Mouse (Mus musculus) T-helper 17 cell (primary cell): Measurements from ENCODE around the gene Kif3c.
"Not testable (repeated sequence)": the region's sequence is repeated elsewhere in the genome, so short reads cannot be mapped to it uniquely, and the experiment has no call there.

ENCODE experiments used
- in situ Hi-C, 2 experiments: fragments of 300-600 bp; cut with MboI, MseI; formaldehyde crosslinking; loops; 1 replicate in 1 of 2; 2 replicates in 1 of 2; pipeline ENCODE4 v1.15.1; 2025; ENCODE audit warnings: high pct_unique_total_duplicates in 2 of 2

Gene Kif3c

GRCm38 (mm10) chr12:3366957-3367260 is 2.0 kb downstream of the Kif3c start:
- in situ Hi-C loops = loop anchor here (5.0 kb wide), 1 partner anchor 135 kb away; no protein-coding TSS in a partner anchor

GRCm38 (mm10) chr12:3368771-3369170 is 3.8 kb downstream of the Kif3c start:
- in situ Hi-C loops = loop anchor here (5.0 kb wide), 1 partner anchor 136 kb away; no protein-coding TSS in a partner anchor

GRCm38 (mm10) chr12:3370979-3371925 is 6.3 kb downstream of the Kif3c start:
- in situ Hi-C loops = no loop called here

GRCm38 (mm10) chr12:3371991-3372390 is 7.1 kb downstream of the Kif3c start:
- in situ Hi-C loops = no loop called here

- in situ Hi-C loops = no loop called here
Measured at GRCm38 (mm10) chr12:3373566-3373965, 8.6 kb downstream of the Kif3c start.

GRCm38 (mm10) chr12:3374552-3374951 is 9.6 kb downstream of the Kif3c start:
- in situ Hi-C loops = no loop called here

GRCm38 (mm10) chr12:3377190-3377589 is 12.3 kb downstream of the Kif3c start:
- in situ Hi-C loops = no loop called here

- in situ Hi-C loops = no loop called here
Measured at GRCm38 (mm10) chr12:3377755-3378154, 12.8 kb downstream of the Kif3c start.

GRCm38 (mm10) chr12:3384860-3385259 is 19.9 kb downstream of the Kif3c start:
- in situ Hi-C loops = loop anchor here in 1 of 2 experiments (10.0 kb wide), 2 partner anchors 130 to 280 kb away; no protein-coding TSS in a partner anchor

GRCm38 (mm10) chr12:3385271-3385670 is 20.3 kb downstream of the Kif3c start:
- in situ Hi-C loops = loop anchor here in 1 of 2 experiments (10.0 kb wide), 2 partner anchors 130 to 280 kb away; no protein-coding TSS in a partner anchor

- in situ Hi-C loops = loop anchor here in 1 of 2 experiments (10.0 kb wide), 2 partner anchors 131 to 281 kb away; no protein-coding TSS in a partner anchor
Measured at GRCm38 (mm10) chr12:3385940-3386339, 21.0 kb downstream of the Kif3c start.

- in situ Hi-C loops = loop anchor here in 1 of 2 experiments (10.0 kb wide), 2 partner anchors 133 to 283 kb away; no protein-coding TSS in a partner anchor
Measured at GRCm38 (mm10) chr12:3387891-3388290, 23.0 kb downstream of the Kif3c start.

- in situ Hi-C loops = loop anchor here in 1 of 2 experiments (10.0 kb wide), 2 partner anchors 135 to 285 kb away; no protein-coding TSS in a partner anchor
Measured at GRCm38 (mm10) chr12:3389394-3389793, 24.5 kb downstream of the Kif3c start.

GRCm38 (mm10) chr12:3390071-3390470 is 25.1 kb downstream of the Kif3c start:
- in situ Hi-C loops = loop anchor here in 1 of 2 experiments (5.0 kb wide), 1 partner anchor 288 kb away; no protein-coding TSS in a partner anchor

GRCm38 (mm10) chr12:3390577-3391262 is 25.8 kb downstream of the Kif3c start:
- in situ Hi-C loops = loop anchor here in 1 of 2 experiments (5.0 kb wide), 1 partner anchor 288 kb away; no protein-coding TSS in a partner anchor

- in situ Hi-C loops = loop anchor here in 1 of 2 experiments (5.0 kb wide), 1 partner anchor 289 kb away; no protein-coding TSS in a partner anchor
Measured at GRCm38 (mm10) chr12:3391276-3391675, 26.3 kb downstream of the Kif3c start.

GRCm38 (mm10) chr12:3393140-3393539 is 28.2 kb downstream of the Kif3c start:
- in situ Hi-C loops = loop anchor here in 1 of 2 experiments (5.0 kb wide), 1 partner anchor 291 kb away; no protein-coding TSS in a partner anchor

- in situ Hi-C loops = no loop called here
Measured at GRCm38 (mm10) chr12:3396931-3397330, 32.0 kb downstream of the Kif3c start.

GRCm38 (mm10) chr12:3405662-3406061 is 40.7 kb downstream of the Kif3c start:
- in situ Hi-C loops = not testable (repeated sequence)

GRCm38 (mm10) chr12:3406585-3406984 is 41.7 kb downstream of the Kif3c start:
- in situ Hi-C loops = no loop called here

- in situ Hi-C loops = loop anchor here in 1 of 2 experiments (5.0 kb wide), 1 partner anchor 183 kb away; no protein-coding TSS in a partner anchor
Measured at GRCm38 (mm10) chr12:3414956-3415355, 50.0 kb downstream of the Kif3c start.
